Mouse (Mus musculus) lung, postnatal 36 days (tissue): ENCODE results near the gene Chrm5.
A peak's percentile ranks its signal among the peaks of the same experiment; 100 is the strongest.
"Not testable (repeated sequence)": the region's sequence is repeated elsewhere in the genome, so short reads cannot be mapped to it uniquely, and the experiment has no call there.

ENCODE experiments used
- DNase-seq: peaks from one replicate; pipeline ENCODE4 v3.0.0; 2022; ENCODE audit warnings: mixed read lengths

Chrm5 gene

GRCm38 (mm10) chr2:112481564-112481963 is 995 bp upstream of the Chrm5 start:
- DNase-seq: peak; percentile 59

GRCm38 (mm10) chr2:112476554-112476953 is 4.0 kb downstream of the Chrm5 start:
- peak; percentile 33 for DNase-seq

GRCm38 (mm10) chr2:112474997-112475724 is 5.4 kb downstream of the Chrm5 start:
- DNase-seq: peak; percentile 51

- DNase-seq: no peak
These were observed 8.5 kb downstream of the Chrm5 start for GRCm38 (mm10) chr2:112472076-112472475.

- DNase-seq: no peak
These were observed 9.6 kb downstream of the Chrm5 start for GRCm38 (mm10) chr2:112470961-112471381.

- no peak for DNase-seq
These were observed 11.0 kb downstream of the Chrm5 start for GRCm38 (mm10) chr2:112469542-112469941.

GRCm38 (mm10) chr2:112460557-112460956 is 20.0 kb downstream of the Chrm5 start:
- no peak for DNase-seq

GRCm38 (mm10) chr2:112454862-112455564 is 25.6 kb downstream of the Chrm5 start, which contains the start of gene Emc7:
Gene Emc7 (plus strand): TSS chr2:112454997.
- DNase-seq: peak; percentile 97

GRCm38 (mm10) chr2:112454125-112454861 is 26.3 kb downstream of the Chrm5 start:
- no peak for DNase-seq

GRCm38 (mm10) chr2:112452513-112452912 is 28.1 kb downstream of the Chrm5 start:
- DNase-seq: not testable (repeated sequence)

GRCm38 (mm10) chr2:112449597-112450296 is 30.8 kb downstream of the Chrm5 start:
- peak; percentile 51 for DNase-seq

GRCm38 (mm10) chr2:112448510-112449059 is 32.0 kb downstream of the Chrm5 start:
- DNase-seq: no peak

GRCm38 (mm10) chr2:112448046-112448445 is 32.5 kb downstream of the Chrm5 start:
- peak; percentile 13 for DNase-seq

GRCm38 (mm10) chr2:112445511-112445910 is 35.1 kb downstream of the Chrm5 start:
- DNase-seq: no peak

- DNase-seq: no peak
These were observed 37.1 kb downstream of the Chrm5 start for GRCm38 (mm10) chr2:112443491-112443890.

- no peak for DNase-seq
These were observed 43.0 kb downstream of the Chrm5 start for GRCm38 (mm10) chr2:112437589-112437988.

GRCm38 (mm10) chr2:112436292-112436691 is 44.3 kb downstream of the Chrm5 start:
- no peak for DNase-seq

GRCm38 (mm10) chr2:112433359-112433758 is 47.2 kb downstream of the Chrm5 start:
- peak; percentile 56 for DNase-seq

GRCm38 (mm10) chr2:112432523-112432922 is 48.0 kb downstream of the Chrm5 start:
- DNase-seq: no peak

- no peak for DNase-seq
These were observed 50.2 kb downstream of the Chrm5 start for GRCm38 (mm10) chr2:112430403-112430802.

- no peak for DNase-seq
These were observed 50.9 kb downstream of the Chrm5 start for GRCm38 (mm10) chr2:112429665-112430064.
